Mouse (Mus musculus) heart, adult 10 weeks (tissue): ENCODE data around the gene Cep97. TPM values are rescaled to one million over a fixed set of nuclear protein-coding genes. Genes with fewer than 3 reads are reported as not detected.

ENCODE experiments used
- polyA plus RNA-seq: library from polyadenylated mRNA; stranded (reverse); fragments of 350-450 nt; fragmentation: Illumina TruSeq; extraction: RNeasy Lipid Tissue Mini Kit (QIAGEN cat#74804); gene quantifications from one replicate; pipeline ENCODE4 v1.2.3, GENCODE M21; 2014; ENCODE audit warnings: low read depth, low replicate concordance

Cep97 gene
- polyA plus RNA-seq, result 3.0 TPM

GRCm38 (mm10) chr16:55934453-55935037 lies at the start of gene Cep97:
Gene Cep97 (minus strand): TSS chr16:55934855.

DNA sequence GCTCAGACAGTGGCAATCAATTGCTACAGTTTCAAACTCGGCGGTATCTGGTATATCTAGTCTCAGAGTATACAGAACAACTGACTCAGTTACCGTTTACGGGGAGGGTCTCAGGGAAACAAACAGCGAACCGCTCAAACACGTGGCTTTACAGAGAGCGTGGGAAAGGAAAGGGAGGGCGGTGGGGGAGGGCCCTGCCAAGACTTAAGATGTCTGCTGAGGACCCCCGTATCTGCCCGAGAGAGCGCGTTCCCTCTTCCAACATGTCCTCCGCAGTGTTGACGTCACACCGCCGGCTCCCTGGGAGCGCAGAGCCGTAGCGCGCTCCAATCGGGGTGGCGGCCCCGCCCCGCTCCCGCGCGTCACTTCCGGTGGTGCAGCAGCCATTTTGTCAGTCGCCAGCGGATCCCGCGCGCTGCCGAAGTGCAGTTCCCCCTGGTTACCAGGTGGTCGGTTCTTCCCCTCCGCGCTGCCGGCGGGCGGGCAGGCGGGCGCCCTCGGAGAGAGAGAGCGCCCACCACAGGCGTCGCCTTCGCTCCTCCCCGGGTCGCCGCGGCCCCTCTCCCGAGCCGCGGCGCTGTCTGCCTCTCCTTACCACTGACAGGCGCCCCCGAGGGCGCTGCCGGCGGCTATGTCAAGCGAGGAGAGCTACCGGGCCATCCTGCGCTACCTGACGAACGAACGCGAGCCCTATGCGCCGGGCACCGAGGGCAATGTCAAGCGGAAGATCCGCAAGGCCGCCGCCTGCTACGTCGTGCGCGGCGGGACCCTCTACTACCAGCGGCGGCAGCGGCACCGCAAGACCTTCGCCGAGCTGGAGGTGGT lies 39.0 kb upstream of the Cep97 start, which contains the start of gene Zbtb11:
Gene Zbtb11 (plus strand): TSS at position 453 of the 825 bp plus-strand sequence.

GRCm38 (mm10) chr16:55966212-55966871 lies 31.7 kb upstream of the Cep97 start, which contains the start of gene Rpl24:
Gene Rpl24 (plus strand): TSS chr16:55966275.

DNA sequence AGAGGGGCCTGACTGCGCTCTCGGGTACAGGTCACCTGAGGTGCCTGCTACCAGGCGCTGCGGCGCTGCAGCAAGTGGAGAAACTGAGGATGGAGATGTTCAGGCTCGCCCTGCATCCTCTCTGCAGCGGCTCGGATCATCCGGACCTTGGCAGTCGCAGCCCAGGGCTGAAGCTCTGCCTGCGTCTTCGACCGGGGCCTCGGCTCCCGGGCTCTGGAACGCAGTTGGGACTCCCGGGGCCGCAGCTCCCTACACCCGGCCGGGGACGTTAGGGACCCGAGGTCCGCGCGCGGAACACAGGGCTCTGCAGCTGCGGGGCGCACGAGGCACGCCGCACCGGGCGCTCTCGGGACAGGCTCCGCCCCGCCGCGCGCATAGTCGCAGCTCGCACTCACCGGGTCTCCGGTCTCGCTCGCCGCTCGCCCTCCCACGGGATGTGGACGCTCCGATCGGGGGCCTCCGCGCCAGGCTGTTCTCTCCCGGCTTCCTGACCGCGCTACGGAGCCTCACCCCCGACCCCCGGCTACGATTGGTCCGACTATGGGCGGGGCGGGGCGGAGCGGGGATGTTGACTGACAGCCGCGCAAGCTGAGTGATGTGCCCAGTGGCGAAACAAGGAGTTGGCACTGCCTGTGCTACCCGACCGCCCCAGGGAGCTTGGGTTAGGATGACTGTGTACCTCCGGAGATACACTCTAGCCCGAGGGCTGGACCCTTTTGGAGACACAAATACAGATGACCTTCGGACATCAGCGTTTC lies 39.6 kb downstream of the Cep97 start, which contains the start of gene Nxpe3:
Gene Nxpe3 (minus strand): TSS at position 393 of the 758 bp plus-strand sequence.

Other genes with a start within 250 kb of the Cep97 start
- 3.0 TPM for gene Nfkbiz, start 96.0 kb downstream of the Cep97 start, polyA plus RNA-seq
- gene Nxpe3, start 39.6 kb downstream of the Cep97 start, polyA plus RNA-seq, result 0.39 TPM
- 618 TPM for gene Rpl24, start 31.4 kb upstream of the Cep97 start, polyA plus RNA-seq
- gene Zbtb11, start 39.0 kb upstream of the Cep97 start, polyA plus RNA-seq, result 10.4 TPM
- gene Pcnp, start 94.9 kb upstream of the Cep97 start, polyA plus RNA-seq, result 66.1 TPM
- gene Trmt10c, start 103.0 kb upstream of the Cep97 start, polyA plus RNA-seq, result 14.6 TPM
- 9.0 TPM for gene Senp7, start 113.5 kb upstream of the Cep97 start, polyA plus RNA-seq